24 mouse cellular contexts compared by ENCODE assay signal in genomic region chr8:12510233-12510632, GRCm38 (mm10).
A peak's percentile ranks its signal among the peaks of the same experiment; 100 is the strongest.
DNase-seq lines count a peak whose midpoint lies in the region; ATAC-seq and TF ChIP-seq lines count a peak whose summit lies in the region.
"Had no signal": no experiment of that assay in that cellular context is flagged by ENCODE, and none has a peak within 500 bp of the region (broad histone marks: within the 10 kb centered on the region; RNA-seq: fewer than 3 reads in every experiment).

No protein-coding gene starts in this region.

- TF ChIP-seq CTCF in intestine, postnatal 0 days (IDR thresholded peaks at IDR 0.05; ENCODE audit: low read depth), result no peak

- no peak for DNase-seq in forebrain, embryonic 10.5 days (ENCODE audit: extremely low spot score, low spot score)
- no peak for DNase-seq in forebrain, embryonic 11.5 days (ENCODE audit: low spot score)
- DNase-seq in retina, postnatal 1 day, result no peak
- DNase-seq: adrenal gland, adult 8-10 months; adrenal gland, postnatal 14 days; adrenal gland, postnatal 36 days; B cell, adult 2 months; cerebellum, adult 11-12 months; cerebellum, adult 2 months; cerebellum, adult 9-10 months; cerebellum, postnatal 10 days; cerebellum, postnatal 25 days; forebrain, postnatal 0 days had no signal

- no peaks in the 10 kb centered on the region for H3K36me3 ChIP-seq in forebrain, embryonic 10.5 days (replicated peaks)
- H3K36me3 ChIP-seq in forebrain, embryonic 11.5 days (ENCODE audit: control insufficient read depth, insufficient read depth, low read length), result no peaks in the 10 kb centered on the region
- H3K36me3 ChIP-seq in intestine, embryonic 15.5 days, result no peaks in the 10 kb centered on the region
- H3K36me3 ChIP-seq in intestine, postnatal 0 days (ENCODE audit: control insufficient read depth, insufficient read depth), result no peaks in the 10 kb centered on the region
- no peaks in the 10 kb centered on the region for H3K36me3 ChIP-seq in intestine, embryonic 16.5 days (ENCODE audit: control insufficient read depth, insufficient read depth, low read length)
- H3K36me3 ChIP-seq: embryonic facial prominence, embryonic 10.5 days; embryonic facial prominence, embryonic 12.5 days; forebrain, embryonic 15.5 days; G1E had no signal

- H3K9me3 ChIP-seq in forebrain, embryonic 10.5 days, result no peaks in the 10 kb centered on the region
- H3K9me3 ChIP-seq in forebrain, embryonic 11.5 days (ENCODE audit: control insufficient read depth, low read length), result no peaks in the 10 kb centered on the region
- no peaks in the 10 kb centered on the region for H3K9me3 ChIP-seq in intestine, embryonic 15.5 days
- H3K9me3 ChIP-seq in intestine, postnatal 0 days (ENCODE audit: control insufficient read depth), result no peaks in the 10 kb centered on the region
- H3K9me3 ChIP-seq in intestine, embryonic 16.5 days (ENCODE audit: control insufficient read depth, low read length), result no peaks in the 10 kb centered on the region
- H3K9me3 ChIP-seq: embryonic facial prominence, embryonic 10.5 days; embryonic facial prominence, embryonic 12.5 days; forebrain, embryonic 13.5 days; forebrain, embryonic 15.5 days; G1E had no signal

- no peak overlapping the region for H3K4me3 ChIP-seq in forebrain, embryonic 10.5 days
- no peak overlapping the region for H3K4me3 ChIP-seq in forebrain, embryonic 11.5 days (ENCODE audit: low read depth, low read length)
- H3K4me3 ChIP-seq in intestine, embryonic 15.5 days (replicated peaks), result no peak overlapping the region
- no peak overlapping the region for H3K4me3 ChIP-seq in intestine, postnatal 0 days (ENCODE audit: low read depth, low read length)
- H3K4me3 ChIP-seq in intestine, embryonic 16.5 days (ENCODE audit: low read length), result no peak overlapping the region
- H3K4me3 ChIP-seq: embryonic facial prominence, embryonic 10.5 days; embryonic facial prominence, embryonic 12.5 days; forebrain, embryonic 13.5 days; forebrain, embryonic 15.5 days had no signal

- H3K4me2 ChIP-seq in forebrain, embryonic 11.5 days (ENCODE audit: low read depth, low read length, severe bottlenecking), result no peak overlapping the region
- H3K4me2 ChIP-seq in intestine, embryonic 15.5 days (replicated peaks), result no peak overlapping the region
- H3K4me2 ChIP-seq in intestine, postnatal 0 days (replicated peaks; ENCODE audit: low read depth), result no peak overlapping the region
- 0 out of 2 replicates have a peak overlapping the region, but pooled peaks have one; percentile 2 for H3K4me2 ChIP-seq in intestine, embryonic 16.5 days (ENCODE audit: low read depth, low read length)
- H3K4me2 ChIP-seq: embryonic facial prominence, embryonic 12.5 days; forebrain, embryonic 13.5 days; forebrain, embryonic 15.5 days had no signal

- no peak overlapping the region for H3K9ac ChIP-seq in forebrain, embryonic 11.5 days (ENCODE audit: low read length)
- H3K9ac ChIP-seq in intestine, embryonic 15.5 days, result no peak overlapping the region
- no peak overlapping the region for H3K9ac ChIP-seq in intestine, postnatal 0 days (ENCODE audit: low read depth, low read length)
- no peak overlapping the region for H3K9ac ChIP-seq in intestine, embryonic 16.5 days (ENCODE audit: low read depth, low read length)
- H3K9ac ChIP-seq: embryonic facial prominence, embryonic 12.5 days; forebrain, embryonic 13.5 days; forebrain, embryonic 15.5 days; forebrain, postnatal 0 days had no signal

- 66% methylated on average over 2 of the region's 2 CpGs for WGBS in forebrain, embryonic 10.5 days
- WGBS in forebrain, embryonic 11.5 days, result 57% methylated on average over 2 of the region's 2 CpGs
- 50% methylated on average over 2 of the region's 2 CpGs for WGBS in intestine, embryonic 15.5 days
- 54% methylated on average over 2 of the region's 2 CpGs for WGBS in intestine, postnatal 0 days
- 49% methylated on average over 2 of the region's 2 CpGs for WGBS in intestine, embryonic 16.5 days

- no peak for ATAC-seq in forebrain, embryonic 11.5 days (replicated peaks; ENCODE audit: low FRiP score)
- peak; percentile 67; the same call in 1 of the 2 replicates for ATAC-seq in intestine, embryonic 15.5 days
- no peak; the same call in 1 of the 2 replicates for ATAC-seq in intestine, postnatal 0 days
- peak; percentile 57; the same call in 1 of the 2 replicates for ATAC-seq in intestine, embryonic 16.5 days
- ATAC-seq: activated CD4-positive, CD25-positive, alpha-beta regulatory T cell, adult 4 months; CD4-positive, CD25-positive, alpha-beta regulatory T cell, adult 4 months; forebrain, embryonic 13.5 days; forebrain, embryonic 15.5 days; forebrain, postnatal 0 days; Patski had no signal

- H3K27ac ChIP-seq in forebrain, embryonic 10.5 days, result peak overlapping the region; percentile 59; the same call in 1 of the 2 replicates
- H3K27ac ChIP-seq in forebrain, embryonic 11.5 days (ENCODE audit: low read depth, low read length), result no peak overlapping the region
- no peak overlapping the region for H3K27ac ChIP-seq in intestine, embryonic 15.5 days
- H3K27ac ChIP-seq in intestine, postnatal 0 days (ENCODE audit: low read depth, low read length), result no peak overlapping the region
- no peak overlapping the region for H3K27ac ChIP-seq in intestine, embryonic 16.5 days (ENCODE audit: low read length)
- H3K27ac ChIP-seq: embryonic facial prominence, embryonic 10.5 days; embryonic facial prominence, embryonic 12.5 days; forebrain, embryonic 13.5 days; forebrain, embryonic 15.5 days had no signal

- H3K4me1 ChIP-seq in forebrain, embryonic 10.5 days, result peaks cover 48% of the 10 kb centered on the region
- peaks cover 15% of the 10 kb centered on the region for H3K4me1 ChIP-seq in forebrain, embryonic 11.5 days (replicated peaks; ENCODE audit: control insufficient read depth, insufficient read depth, low read length)
- H3K4me1 ChIP-seq in intestine, embryonic 15.5 days (replicated peaks), result no peaks in the 10 kb centered on the region
- H3K4me1 ChIP-seq in intestine, postnatal 0 days (replicated peaks; ENCODE audit: control insufficient read depth, insufficient read depth, low read length), result no peaks in the 10 kb centered on the region
- peaks cover 5% of the 10 kb centered on the region; the same call in 1 of the 2 replicates for H3K4me1 ChIP-seq in intestine, embryonic 16.5 days (ENCODE audit: control insufficient read depth, insufficient read depth, low read length)
- H3K4me1 ChIP-seq: embryonic facial prominence, embryonic 12.5 days had no signal

- peaks cover 48% of the 10 kb centered on the region for H3K27me3 ChIP-seq in forebrain, embryonic 10.5 days (ENCODE audit: poor library complexity, severe bottlenecking)
- no peaks in the 10 kb centered on the region for H3K27me3 ChIP-seq in forebrain, embryonic 11.5 days (ENCODE audit: control insufficient read depth, insufficient read depth, low read length)
- H3K27me3 ChIP-seq in intestine, embryonic 15.5 days (replicated peaks), result peaks cover 13% of the 10 kb centered on the region
- H3K27me3 ChIP-seq in intestine, postnatal 0 days (replicated peaks; ENCODE audit: control insufficient read depth, insufficient read depth, low read length), result peaks cover 11% of the 10 kb centered on the region; the same call in 1 of the 2 replicates
- peaks cover 8% of the 10 kb centered on the region; the same call in 1 of the 2 replicates for H3K27me3 ChIP-seq in intestine, embryonic 16.5 days (replicated peaks; ENCODE audit: control insufficient read depth, insufficient read depth, low read length)
- H3K27me3 ChIP-seq: forebrain, embryonic 13.5 days; forebrain, embryonic 15.5 days had no signal

Comparison
In these comparisons a context has a peak if more than half of its experiments do, and no peak if none do; other contexts are left out.
1. ATAC-seq: peak in intestine, embryonic 15.5 days (single experiment) and intestine, embryonic 16.5 days (single experiment); none in forebrain, embryonic 11.5 days (single experiment) and intestine, postnatal 0 days (single experiment).